Mouse (Mus musculus): ENCODE measurements at regions not wholly inside any gene's neighbourhood (a gene's known extent, or its start where the extent isn't known, plus 50 kb on each side); places are given as distances from the start of the nearest gene placed in this dataset.

DNA sequence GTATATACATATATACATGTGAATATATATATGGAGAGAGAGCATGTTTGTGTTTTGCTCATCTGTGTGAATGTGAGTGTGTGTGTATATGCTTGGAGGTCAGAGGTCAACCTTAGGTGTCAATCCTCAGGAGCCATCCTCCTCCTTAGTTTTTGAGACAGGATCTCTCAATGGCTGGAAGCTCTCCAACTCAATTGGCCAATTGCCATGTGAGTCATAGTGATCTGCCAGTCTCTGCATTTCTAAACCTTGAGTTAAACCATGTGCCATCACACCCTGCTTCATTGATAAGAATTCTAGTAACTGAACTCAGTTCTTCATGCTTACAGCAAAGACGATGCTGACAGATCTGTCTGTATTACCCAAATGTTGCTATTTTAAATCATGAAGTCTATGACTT, 50.8 kb upstream of the Npy2r start:
- TF ChIP-seq POLR2A (IDR thresholded peaks at IDR 0.05; ENCODE audit: control insufficient read depth, low read depth, low read length): no peak
- no peak for TF ChIP-seq CTCF (IDR thresholded peaks at IDR 0.05; ENCODE audit: control insufficient read depth, insufficient read depth, insufficient replicate concordance, low read depth, low read length)

Data from testis, adult 2 months (tissue).